Mouse (Mus musculus): ENCODE results near the gene Pglyrp1.

DNA sequence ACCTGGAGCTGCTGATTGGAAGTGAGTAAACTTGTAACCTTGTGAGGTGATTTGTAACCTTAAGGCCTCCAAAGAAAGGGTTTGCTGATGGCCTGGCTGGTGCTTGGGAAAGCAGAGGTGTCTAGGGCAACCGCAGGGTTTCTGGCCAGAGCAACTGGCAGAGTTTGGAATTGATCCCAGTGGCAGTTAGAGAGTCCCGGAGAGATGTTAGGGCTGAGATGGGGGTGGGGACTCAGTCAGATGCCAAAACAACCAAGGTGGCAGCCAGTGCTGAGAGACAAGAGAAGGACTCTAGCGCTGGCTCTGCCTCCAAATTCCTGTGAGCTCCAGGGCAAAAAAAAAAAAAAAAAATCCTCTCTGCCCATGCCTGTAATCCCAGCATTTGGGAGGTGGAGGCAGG is 46.8 kb downstream of the Pglyrp1 start:
- TF ChIP-seq TCF12 (IDR thresholded peaks at IDR 0.05; ENCODE audit: insufficient read depth, poor library complexity, severe bottlenecking) (no peak), MAX (IDR thresholded peaks at IDR 0.05; ENCODE audit: low read depth) (no peak), MYOG (IDR thresholded peaks at IDR 0.05; ENCODE audit: control insufficient read depth in 1 of 3, insufficient read depth in 1 of 3, insufficient read length in 2 of 3, low read depth in 2 of 3) (no peak), POLR2A (IDR thresholded peaks at IDR 0.05; ENCODE audit: insufficient read length, low read depth) (no peak), POLR2AphosphoS2 (IDR thresholded peaks at IDR 0.05; ENCODE audit: insufficient read length, low read depth) (no peak), SRF (IDR thresholded peaks at IDR 0.05; ENCODE audit: control insufficient read depth, insufficient read length, low read depth) (no peak), MYOD1 (IDR thresholded peaks at IDR 0.05; ENCODE audit: control insufficient read depth in 1 of 3, insufficient read length in 2 of 3, low read depth in 2 of 3) (no peak), USF1 (IDR thresholded peaks at IDR 0.05; ENCODE audit: low read depth) (no peak), REST (IDR thresholded peaks at IDR 0.05; ENCODE audit: insufficient read depth, insufficient read length) (no peak), E2F4 (IDR thresholded peaks at IDR 0.05; ENCODE audit: insufficient read depth) (no peak), CEBPB (IDR thresholded peaks at IDR 0.05; ENCODE audit: insufficient read depth, poor library complexity, severe bottlenecking) (no peak), TCF3 (IDR thresholded peaks at IDR 0.05; ENCODE audit: insufficient read length, low read depth) (no peak)

Measured in myocyte (in vitro differentiated cells).